Mouse (Mus musculus): ENCODE results near the gene 2210011C24Rik. TPM values are rescaled to one million over a fixed set of nuclear protein-coding genes. Genes with fewer than 3 reads are reported as not detected.

2210011C24Rik gene
- polyA plus RNA-seq (2016; fragmentation: Nextera tagmentation; extraction: Ambion mirVana) = 0.30 and 0.80 TPM in 2 replicates

GRCm38 (mm10) chr8:84011705-84012498 is at the start of gene 2210011C24Rik:
Gene 2210011C24Rik, minus strand, starts transcription at chr8:84012171.
- Histone ChIP-seq H3K27ac (peak within 1 kb of the TSS; percentile 70), H3K9me3 (no peaks in the 10 kb centered on the region), H3K36me3 (no peaks in the 10 kb centered on the region), H3K4me3 (peak within 1 kb of the TSS; percentile 63), H3K27me3 (ENCODE audit: insufficient read depth, poor library complexity, severe bottlenecking) (peaks cover 43% of the 10 kb centered on the region), H3K4me1 (peaks cover 31% of the 10 kb centered on the region)
- WGBS = 1% methylated on average over 45 of the region's 45 CpGs
- DNase-seq (ENCODE audit: low spot score) = no peak

- WGBS = 82% methylated on average over 2 of the region's 2 CpGs
- Histone ChIP-seq H3K4me1 (no peaks in the 10 kb centered on the region), H3K9me3 (no peaks in the 10 kb centered on the region), H3K36me3 (no peaks in the 10 kb centered on the region), H3K4me3 (no peak overlapping the region), H3K27me3 (ENCODE audit: insufficient read depth, poor library complexity, severe bottlenecking) (0 out of 2 replicates have a peak, but pooled peaks cover 6% of the 10 kb centered on the region), H3K27ac (no peak overlapping the region)
- DNase-seq (ENCODE audit: low spot score) = no peak
Measured at GRCm38 (mm10) chr8:84060245-84060644, 48.3 kb upstream of the 2210011C24Rik start.

- WGBS = 81% methylated on average over 2 of the region's 2 CpGs
Measured at GRCm38 (mm10) chr8:84059226-84059625, 47.3 kb upstream of the 2210011C24Rik start.

GRCm38 (mm10) chr8:84057827-84058226 is 45.9 kb upstream of the 2210011C24Rik start:
- no peaks in the 10 kb centered on the region; the same call in 1 of the 2 replicates for H3K4me1 ChIP-seq
- H3K4me3 ChIP-seq = no peak overlapping the region
- no peaks in the 10 kb centered on the region for H3K36me3 ChIP-seq
- no peak for DNase-seq (ENCODE audit: low spot score)
- WGBS = 76% methylated on average over 1 of the region's 1 CpGs
- 0 out of 2 replicates have a peak, but pooled peaks cover 6% of the 10 kb centered on the region for H3K27me3 ChIP-seq (ENCODE audit: insufficient read depth, poor library complexity, severe bottlenecking)
- no peaks in the 10 kb centered on the region for H3K9me3 ChIP-seq
- no peak overlapping the region for H3K27ac ChIP-seq

More at GRCm38 (mm10) chr8:84059226-84059625, 47.3 kb upstream of the 2210011C24Rik start:
- Histone ChIP-seq H3K9me3 (no peaks in the 10 kb centered on the region), H3K36me3 (no peaks in the 10 kb centered on the region), H3K27ac (no peak overlapping the region), H3K4me1 (no peaks in the 10 kb centered on the region), H3K4me3 (no peak overlapping the region), H3K27me3 (ENCODE audit: insufficient read depth, poor library complexity, severe bottlenecking) (0 out of 2 replicates have a peak, but pooled peaks cover 6% of the 10 kb centered on the region)
- DNase-seq (ENCODE audit: low spot score) = no peak

- Histone ChIP-seq H3K9me3 (no peaks in the 10 kb centered on the region), H3K4me3 (no peak overlapping the region), H3K27me3 (ENCODE audit: insufficient read depth, poor library complexity, severe bottlenecking) (0 out of 2 replicates have a peak, but pooled peaks cover 10% of the 10 kb centered on the region), H3K36me3 (no peaks in the 10 kb centered on the region), H3K4me1 (peaks cover 5% of the 10 kb centered on the region; the same call in 1 of the 2 replicates), H3K27ac (no peak overlapping the region)
- no peak for DNase-seq (ENCODE audit: low spot score)
- WGBS = 90% methylated on average over 5 of the region's 5 CpGs
Measured at GRCm38 (mm10) chr8:84053229-84053628, 41.3 kb upstream of the 2210011C24Rik start.

- no peaks in the 10 kb centered on the region for H3K36me3 ChIP-seq
- peaks cover 5% of the 10 kb centered on the region; the same call in 1 of the 2 replicates for H3K4me1 ChIP-seq
- no peak overlapping the region for H3K4me3 ChIP-seq
- DNase-seq (ENCODE audit: low spot score) = no peak
- 64% methylated on average over 3 of the region's 3 CpGs for WGBS
- H3K27ac ChIP-seq = no peak overlapping the region
- H3K9me3 ChIP-seq = no peaks in the 10 kb centered on the region
- H3K27me3 ChIP-seq (ENCODE audit: insufficient read depth, poor library complexity, severe bottlenecking) = 0 out of 2 replicates have a peak, but pooled peaks cover 7% of the 10 kb centered on the region
Measured at GRCm38 (mm10) chr8:84052746-84053145, 40.8 kb upstream of the 2210011C24Rik start.

GRCm38 (mm10) chr8:84048171-84048570 is 36.2 kb upstream of the 2210011C24Rik start:
- no peaks in the 10 kb centered on the region for H3K36me3 ChIP-seq
- no peak for DNase-seq (ENCODE audit: low spot score)
- no peak overlapping the region for H3K4me3 ChIP-seq
- H3K4me1 ChIP-seq = peaks cover 15% of the 10 kb centered on the region
- WGBS = 69% methylated on average over 5 of the region's 5 CpGs
- H3K27me3 ChIP-seq (ENCODE audit: insufficient read depth, poor library complexity, severe bottlenecking) = peaks cover 29% of the 10 kb centered on the region
- H3K9me3 ChIP-seq = no peaks in the 10 kb centered on the region
- H3K27ac ChIP-seq = no peak overlapping the region

GRCm38 (mm10) chr8:84046505-84046904 is 34.5 kb upstream of the 2210011C24Rik start:
- Histone ChIP-seq H3K4me1 (peaks cover 27% of the 10 kb centered on the region), H3K9me3 (no peaks in the 10 kb centered on the region), H3K4me3 (no peak overlapping the region), H3K27me3 (ENCODE audit: insufficient read depth, poor library complexity, severe bottlenecking) (peaks cover 45% of the 10 kb centered on the region), H3K27ac (no peak overlapping the region), H3K36me3 (no peaks in the 10 kb centered on the region)
- 79% methylated on average over 3 of the region's 3 CpGs for WGBS
- DNase-seq (ENCODE audit: low spot score) = no peak

GRCm38 (mm10) chr8:84044900-84045299 is 32.9 kb upstream of the 2210011C24Rik start, which contains the start of gene Rln3:
Gene Rln3, minus strand, starts transcription at chr8:84045000.
- WGBS = 2% methylated on average over 9 of the region's 9 CpGs
- Histone ChIP-seq H3K4me1 (peaks cover 22% of the 10 kb centered on the region), H3K27ac (no peak within 1 kb of the TSS), H3K27me3 (ENCODE audit: insufficient read depth, poor library complexity, severe bottlenecking) (peaks cover 62% of the 10 kb centered on the region), H3K36me3 (no peaks in the 10 kb centered on the region), H3K9me3 (no peaks in the 10 kb centered on the region), H3K4me3 (peak within 1 kb of the TSS; percentile 49)
- no peak for DNase-seq (ENCODE audit: low spot score)

- peaks cover 68% of the 10 kb centered on the region for H3K27me3 ChIP-seq (ENCODE audit: insufficient read depth, poor library complexity, severe bottlenecking)
- H3K27ac ChIP-seq = no peak overlapping the region
- H3K4me3 ChIP-seq = peak overlapping the region; percentile 49; the same call in 1 of the 2 replicates
- H3K9me3 ChIP-seq = no peaks in the 10 kb centered on the region
- H3K36me3 ChIP-seq = no peaks in the 10 kb centered on the region
- WGBS = 0% methylated on average over 7 of the region's 7 CpGs
- no peak for DNase-seq (ENCODE audit: low spot score)
- peaks cover 25% of the 10 kb centered on the region for H3K4me1 ChIP-seq
Measured at GRCm38 (mm10) chr8:84044103-84044502, 32.1 kb upstream of the 2210011C24Rik start.

GRCm38 (mm10) chr8:84042948-84043342 is 31.0 kb upstream of the 2210011C24Rik start:
- Histone ChIP-seq H3K4me3 (peak overlapping the region; percentile 61), H3K27ac (no peak overlapping the region), H3K36me3 (no peaks in the 10 kb centered on the region), H3K9me3 (no peaks in the 10 kb centered on the region), H3K27me3 (ENCODE audit: insufficient read depth, poor library complexity, severe bottlenecking) (peaks cover 72% of the 10 kb centered on the region), H3K4me1 (peaks cover 25% of the 10 kb centered on the region)
- whole genome bisulfite sequencing = 29% methylated on average over 12 of the region's 12 CpGs
- no peak for DNase-seq (ENCODE audit: low spot score)

- no peaks in the 10 kb centered on the region for H3K36me3 ChIP-seq
- H3K27ac ChIP-seq = peak within 1 kb of the TSS; percentile 50; the same call in 1 of the 2 replicates
- peaks cover 74% of the 10 kb centered on the region for H3K27me3 ChIP-seq (ENCODE audit: insufficient read depth, poor library complexity, severe bottlenecking)
- H3K4me1 ChIP-seq = peaks cover 25% of the 10 kb centered on the region
- 2% methylated on average over 40 of the region's 40 CpGs for WGBS
- no peaks in the 10 kb centered on the region for H3K9me3 ChIP-seq
- DNase-seq (ENCODE audit: low spot score) = peak; percentile 87
- peak within 1 kb of the TSS; percentile 61 for H3K4me3 ChIP-seq
Measured at GRCm38 (mm10) chr8:84042066-84042947, 30.3 kb upstream of the 2210011C24Rik start, which contains the start of gene Il27ra. Gene Il27ra, minus strand, starts transcription at chr8:84042589.

Measured in heart, embryonic 10.5 days (tissue).